Mouse (Mus musculus): ENCODE results near the gene Dcun1d3.

Gene Dcun1d3

DNA sequence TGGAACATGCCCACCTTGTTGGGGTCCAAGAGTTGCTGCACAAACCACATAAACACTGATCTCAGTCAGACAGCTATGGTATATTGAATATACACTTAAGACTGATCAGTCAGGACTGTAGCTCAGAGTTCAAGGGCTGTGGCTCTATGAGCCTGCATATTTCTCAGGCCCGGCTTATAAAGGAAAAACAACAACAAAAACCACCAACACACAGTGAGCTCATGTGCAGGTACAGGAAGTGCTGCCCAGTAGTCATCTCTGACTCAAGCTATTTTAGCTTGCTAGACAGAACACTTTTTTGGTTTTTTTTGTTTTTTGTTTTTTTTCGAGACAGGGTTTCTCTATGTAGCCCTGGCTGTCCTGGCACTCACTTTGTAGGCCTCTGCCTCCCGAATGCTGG, 87.4 kb downstream of the Dcun1d3 start:
- DNase-seq (ENCODE audit: extremely low spot score, low spot score): no peak

DNA sequence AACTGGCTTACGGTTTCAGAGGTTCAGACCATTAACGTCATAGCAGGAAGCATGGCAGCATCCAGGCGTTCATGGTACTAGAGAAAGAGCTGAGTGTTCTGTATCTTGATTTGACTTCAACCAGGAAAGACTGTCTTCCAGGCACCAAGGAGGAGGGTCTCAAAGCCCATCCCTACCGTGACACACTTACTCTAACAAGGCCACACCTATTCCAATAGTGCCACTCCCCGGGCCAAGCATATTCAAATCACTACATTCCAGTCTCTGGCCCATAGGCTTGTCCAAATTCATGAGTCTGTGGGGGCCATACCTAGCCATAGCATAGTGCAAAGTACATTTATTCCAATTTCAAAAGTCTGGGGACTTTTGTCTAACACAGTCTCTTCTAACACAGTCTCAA, 88.7 kb downstream of the Dcun1d3 start:
- no peak for DNase-seq (ENCODE audit: extremely low spot score, low spot score)

Data from neural tube, embryonic 10.5 days (tissue).